Mouse (Mus musculus): ENCODE measurements around the gene Ascl1.

The Ascl1 gene

DNA sequence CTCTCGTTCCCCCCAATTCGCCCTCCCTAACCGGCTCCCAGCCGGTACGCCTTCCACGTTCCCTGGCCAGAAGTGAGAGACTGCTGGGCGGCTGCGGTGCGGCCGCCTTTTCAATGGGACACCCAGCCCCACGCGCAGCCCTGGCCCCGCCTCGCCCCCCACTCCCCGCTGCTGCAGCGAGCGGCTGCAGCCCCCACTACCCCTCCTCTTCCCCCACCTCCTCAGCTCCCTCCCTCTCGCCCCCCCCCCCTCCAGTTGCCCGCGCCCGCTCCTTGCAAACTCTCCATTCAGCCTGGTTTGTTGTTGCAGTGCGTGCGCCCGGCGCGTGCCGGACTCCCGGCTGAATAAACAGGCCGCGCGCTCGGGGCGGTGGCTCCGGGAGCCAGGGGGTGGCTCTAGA lies at the start of gene Ascl1:
Ascl1 (minus strand) TSS at position 85 of the 400 bp plus-strand sequence.
- peak; percentile 76 for DNase-seq

GRCm38 (mm10) chr10:87534172-87534571 lies 40.7 kb upstream of the Ascl1 start:
- no peak for DNase-seq

DNA sequence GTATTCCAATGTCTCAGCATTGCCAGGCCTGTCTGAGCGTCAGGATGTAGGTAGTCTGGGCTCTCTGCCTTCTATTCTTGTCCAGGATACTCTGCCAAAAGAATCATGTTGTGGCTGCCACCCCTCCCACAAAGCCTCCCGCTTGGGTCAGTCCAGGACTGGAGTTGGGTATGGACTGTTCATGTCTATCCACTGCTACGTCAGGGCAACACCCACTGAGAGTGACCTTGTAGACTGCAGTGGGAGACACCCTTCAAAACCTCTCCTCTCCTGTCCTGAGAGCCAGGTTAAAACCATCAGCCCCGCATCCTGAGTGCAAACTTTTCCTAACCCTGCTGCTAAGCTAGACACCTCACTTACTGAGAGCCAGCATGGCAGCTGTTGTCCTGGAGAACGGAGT lies 28.2 kb upstream of the Ascl1 start, which contains the start of gene Pah:
Pah (plus strand) TSS at position 150 of the 400 bp plus-strand sequence.
- no peak for DNase-seq

DNA sequence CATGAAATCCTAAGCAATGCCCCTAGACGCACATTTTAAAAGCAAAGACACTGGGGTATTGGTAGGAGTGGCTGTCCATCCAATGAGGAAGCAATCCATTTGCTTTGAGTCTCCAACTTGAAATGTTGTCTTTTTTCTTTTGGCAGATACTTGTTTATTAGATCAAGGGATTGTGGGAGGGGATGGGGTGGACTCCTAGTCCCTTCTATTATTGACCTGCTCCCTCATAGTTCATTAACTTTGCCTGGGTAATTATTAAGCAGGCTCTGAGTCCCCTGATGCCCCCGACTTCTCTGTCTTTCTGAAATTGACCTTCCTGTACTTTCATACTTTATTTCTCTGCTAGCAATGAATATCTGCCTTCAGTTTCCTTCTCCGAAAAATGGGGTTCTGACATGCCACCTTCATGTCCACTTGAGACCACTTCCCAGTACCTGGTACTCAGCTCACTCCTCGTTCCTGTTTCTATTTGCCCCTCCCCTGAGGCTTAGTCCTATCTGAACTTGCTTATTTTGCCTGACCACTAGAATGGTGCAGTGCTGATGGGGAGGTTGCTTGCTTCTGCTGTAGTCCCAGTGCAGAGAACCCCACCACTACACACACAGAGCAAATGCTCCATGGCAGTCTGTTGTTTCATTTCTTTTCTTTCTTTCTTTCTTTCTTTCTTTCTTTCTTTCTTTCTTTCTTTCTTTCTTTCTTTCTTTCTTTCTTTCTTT lies 27.1 kb upstream of the Ascl1 start:
- no peak for DNase-seq

GRCm38 (mm10) chr10:87518585-87518984 lies 25.1 kb upstream of the Ascl1 start:
- DNase-seq = no peak

DNA sequence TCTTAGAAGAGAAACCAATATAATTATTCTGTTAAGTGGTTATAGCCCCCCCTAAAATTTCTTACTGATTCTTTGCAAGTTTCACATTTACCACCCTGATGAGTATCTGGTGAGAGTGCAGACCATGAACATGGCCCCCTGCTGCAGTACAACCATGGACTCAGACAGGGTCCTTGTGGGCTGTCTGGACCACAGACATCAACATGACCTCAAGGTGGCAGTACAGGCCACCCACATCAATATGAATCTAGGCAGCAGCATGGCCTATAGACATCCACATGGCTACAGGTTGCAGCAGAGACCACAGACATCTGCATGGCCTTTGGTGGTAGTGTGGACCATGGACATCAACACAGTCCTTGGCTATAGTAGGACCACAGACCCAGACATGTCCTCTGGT lies 19.6 kb upstream of the Ascl1 start:
- no peak for DNase-seq

GRCm38 (mm10) chr10:87508581-87508980 lies 15.1 kb upstream of the Ascl1 start:
- no peak for DNase-seq

DNA sequence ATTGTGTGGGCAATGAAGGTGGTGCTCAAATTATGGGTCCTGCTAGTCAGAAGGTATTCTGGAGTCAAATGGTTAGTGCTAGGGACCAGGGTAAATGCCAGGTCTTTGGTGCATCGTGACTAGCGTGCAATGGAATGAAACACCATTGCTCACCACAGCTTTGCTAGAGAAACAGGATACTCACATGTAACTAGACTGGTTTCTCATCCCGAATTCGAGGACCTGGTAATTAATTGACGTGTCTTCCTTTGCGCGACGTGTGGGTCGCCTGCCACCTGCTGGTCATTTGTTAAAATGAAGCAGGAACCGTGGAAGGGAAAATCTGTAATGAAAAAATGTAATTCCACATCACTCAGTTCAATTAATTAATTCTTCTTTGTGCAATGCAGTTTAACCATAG lies 10.5 kb upstream of the Ascl1 start:
- DNase-seq = peak; percentile 72

DNA sequence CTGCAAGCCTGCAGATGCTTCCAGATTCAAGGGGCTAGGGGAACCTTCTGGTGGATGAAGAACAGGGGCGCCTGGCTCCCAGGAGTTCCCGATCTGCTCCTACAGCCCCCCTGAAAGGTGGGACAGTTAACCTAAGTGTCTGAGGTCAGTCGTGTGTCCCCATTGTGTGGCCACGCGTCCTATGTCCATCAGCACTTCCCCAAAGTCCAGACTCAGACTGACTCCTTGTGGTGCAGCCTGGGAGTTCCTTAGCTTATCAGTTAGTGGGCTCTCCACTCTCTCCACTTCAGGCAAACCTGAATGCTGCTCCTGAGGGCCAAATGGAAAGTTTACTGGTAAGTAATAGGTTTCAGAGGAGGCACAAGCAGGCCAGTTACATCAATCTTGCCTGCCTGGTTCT lies 8.8 kb upstream of the Ascl1 start:
- DNase-seq = peak; percentile 74

DNA sequence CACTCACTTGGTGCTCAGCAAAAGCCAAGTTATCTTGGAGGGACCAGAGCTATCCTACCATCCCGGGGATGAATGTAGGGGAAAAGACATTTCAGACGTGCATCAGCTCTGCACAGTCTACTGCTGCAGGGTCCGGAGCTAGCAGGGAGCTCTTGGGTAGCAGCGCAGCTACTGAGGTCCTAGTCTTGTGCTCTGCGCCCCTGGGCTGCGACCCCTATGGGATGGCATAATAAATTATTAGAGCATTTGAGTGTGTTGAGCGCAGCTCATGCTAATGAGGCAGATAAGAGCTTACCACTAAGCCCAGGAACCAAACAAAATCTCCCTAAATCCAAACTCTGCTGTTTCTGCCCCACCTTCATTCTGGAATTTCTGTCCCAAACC lies 8.2 kb upstream of the Ascl1 start:
- DNase-seq = peak; percentile 59

DNA sequence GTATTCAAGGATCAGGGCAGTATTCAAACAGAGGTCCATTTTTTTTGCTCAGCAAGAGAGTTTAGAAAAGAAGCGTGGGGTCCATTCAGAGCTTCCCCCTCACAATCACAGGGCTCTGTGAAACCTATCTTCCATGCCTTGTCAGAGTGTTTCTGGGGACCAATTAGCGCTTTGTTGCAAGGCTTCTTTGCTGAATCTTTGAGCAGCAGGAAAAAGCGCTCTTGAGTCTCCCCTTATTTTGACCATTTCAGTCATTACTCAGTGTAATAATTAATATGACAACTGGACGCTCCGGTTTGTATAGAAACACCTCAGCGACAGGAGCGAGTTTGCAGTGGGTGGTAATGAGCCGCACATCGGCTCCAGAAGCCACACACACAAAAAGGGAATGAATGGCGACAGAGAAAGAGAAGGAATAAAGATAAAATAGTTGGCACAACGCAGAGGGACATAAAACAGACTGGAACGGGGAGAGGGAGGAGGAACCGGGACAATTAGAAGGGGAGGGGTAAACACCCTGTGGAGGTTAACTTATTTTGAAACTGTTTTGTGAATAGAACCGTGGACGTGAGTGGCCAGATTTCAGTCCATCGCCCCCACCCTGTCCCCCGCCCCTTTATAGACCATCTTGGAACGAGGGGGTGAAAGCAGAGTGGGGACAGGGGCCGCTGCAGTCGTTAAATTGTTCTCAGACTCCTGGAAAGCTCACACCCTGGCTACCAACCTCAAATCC lies 7.6 kb upstream of the Ascl1 start:
- DNase-seq = peak; percentile 40

GRCm38 (mm10) chr10:87497056-87497455 lies 3.6 kb upstream of the Ascl1 start:
- no peak for DNase-seq

DNA sequence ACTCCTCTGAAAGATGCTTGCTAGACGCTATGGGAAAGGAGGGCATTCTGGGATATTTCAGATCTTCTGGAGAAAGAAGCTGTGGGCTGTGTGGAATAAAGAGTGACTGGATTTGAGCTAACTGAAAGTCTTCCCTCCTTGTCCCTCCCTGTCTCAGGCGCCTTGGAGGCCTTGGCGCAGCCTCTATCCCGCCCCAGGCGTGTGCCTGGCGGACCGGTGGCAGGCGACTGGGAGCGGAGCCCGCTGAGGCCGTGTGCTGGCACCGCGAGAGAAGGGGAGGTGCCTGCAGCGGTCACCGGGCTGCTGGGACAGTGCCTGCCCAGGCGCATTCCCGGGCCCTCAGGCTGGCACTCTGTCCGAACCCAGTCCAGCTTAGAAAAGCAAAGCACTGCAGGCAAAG lies 1.1 kb upstream of the Ascl1 start:
- peak; percentile 54 for DNase-seq

- DNase-seq = no peak
Observed at GRCm38 (mm10) chr10:87494176-87494575, 716 bp upstream of the Ascl1 start.

GRCm38 (mm10) chr10:87492661-87493551 lies 554 bp downstream of the Ascl1 start:
- peak; percentile 82 for DNase-seq

DNA sequence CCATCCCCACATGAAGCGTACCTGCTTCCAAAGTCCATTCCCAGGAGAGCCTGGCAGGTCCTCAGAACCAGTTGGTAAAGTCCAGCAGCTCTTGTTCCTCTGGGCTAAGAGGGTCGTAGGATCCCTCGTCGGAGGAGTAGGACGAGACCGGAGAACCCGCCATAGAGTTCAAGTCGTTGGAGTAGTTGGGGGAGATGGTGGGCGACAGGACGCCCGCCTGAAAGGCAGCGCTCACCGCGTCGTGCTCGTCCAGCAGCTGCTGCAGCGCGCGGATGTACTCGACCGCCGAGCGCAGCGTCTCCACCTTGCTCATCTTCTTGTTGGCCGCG lies 1.2 kb downstream of the Ascl1 start:
- DNase-seq = no peak

- DNase-seq = peak; percentile 49
Observed at GRCm38 (mm10) chr10:87491485-87492040, 1.9 kb downstream of the Ascl1 start.

DNA sequence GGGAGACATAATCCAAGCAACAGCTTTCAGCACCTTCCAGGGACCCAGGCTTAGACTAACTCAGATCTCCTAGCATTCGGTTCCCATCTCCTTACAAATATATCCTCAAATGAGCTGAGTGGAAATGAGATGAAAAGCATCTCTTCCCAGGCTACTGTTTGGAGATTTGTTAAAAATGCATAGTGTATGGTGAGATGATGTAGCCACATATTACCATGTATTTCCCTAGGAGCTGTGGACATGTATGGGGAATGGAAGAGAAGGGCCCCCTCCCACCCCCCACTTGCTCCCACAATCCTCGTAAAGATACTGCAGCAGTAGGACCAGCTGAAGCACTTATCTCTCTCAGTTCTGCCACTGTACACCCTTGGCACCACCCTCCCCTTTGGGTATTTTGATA lies 3.1 kb downstream of the Ascl1 start:
- DNase-seq = no peak

DNA sequence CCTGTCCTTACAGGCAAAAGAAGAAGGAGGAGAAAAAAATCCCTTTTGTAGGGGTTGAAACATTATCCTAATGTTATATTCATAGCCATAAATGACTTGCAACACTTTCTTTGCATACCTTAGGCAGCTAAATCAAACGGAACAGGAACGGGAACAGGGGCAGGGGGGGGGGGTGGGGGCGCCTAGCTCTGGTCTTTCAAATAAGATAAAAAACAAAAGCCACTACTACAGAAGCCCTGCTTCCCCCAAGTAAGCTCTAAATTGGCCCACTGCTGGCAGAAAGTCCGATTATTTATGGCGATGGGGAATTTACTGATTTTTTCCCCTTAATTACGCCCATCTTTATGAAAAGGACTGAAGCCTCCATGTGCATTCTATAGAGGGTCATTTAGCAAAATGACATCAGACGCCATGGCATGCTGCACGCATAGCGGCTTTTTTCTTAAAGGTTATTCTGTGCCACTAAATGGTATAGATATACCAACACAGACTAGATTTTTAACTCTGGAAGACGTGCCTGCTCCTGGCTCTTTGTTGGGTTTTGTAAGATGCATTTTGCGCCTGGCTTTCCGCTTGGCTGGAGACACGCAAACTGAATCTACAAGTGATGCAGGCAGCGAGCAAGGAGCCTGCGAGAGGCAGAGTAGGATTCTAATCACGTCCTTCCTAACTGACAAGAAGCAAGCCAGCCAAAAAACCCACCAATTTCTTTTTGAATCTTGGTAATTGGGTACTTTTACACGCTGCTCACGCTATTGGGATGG lies 4.0 kb downstream of the Ascl1 start:
- peak; percentile 83 for DNase-seq

DNA sequence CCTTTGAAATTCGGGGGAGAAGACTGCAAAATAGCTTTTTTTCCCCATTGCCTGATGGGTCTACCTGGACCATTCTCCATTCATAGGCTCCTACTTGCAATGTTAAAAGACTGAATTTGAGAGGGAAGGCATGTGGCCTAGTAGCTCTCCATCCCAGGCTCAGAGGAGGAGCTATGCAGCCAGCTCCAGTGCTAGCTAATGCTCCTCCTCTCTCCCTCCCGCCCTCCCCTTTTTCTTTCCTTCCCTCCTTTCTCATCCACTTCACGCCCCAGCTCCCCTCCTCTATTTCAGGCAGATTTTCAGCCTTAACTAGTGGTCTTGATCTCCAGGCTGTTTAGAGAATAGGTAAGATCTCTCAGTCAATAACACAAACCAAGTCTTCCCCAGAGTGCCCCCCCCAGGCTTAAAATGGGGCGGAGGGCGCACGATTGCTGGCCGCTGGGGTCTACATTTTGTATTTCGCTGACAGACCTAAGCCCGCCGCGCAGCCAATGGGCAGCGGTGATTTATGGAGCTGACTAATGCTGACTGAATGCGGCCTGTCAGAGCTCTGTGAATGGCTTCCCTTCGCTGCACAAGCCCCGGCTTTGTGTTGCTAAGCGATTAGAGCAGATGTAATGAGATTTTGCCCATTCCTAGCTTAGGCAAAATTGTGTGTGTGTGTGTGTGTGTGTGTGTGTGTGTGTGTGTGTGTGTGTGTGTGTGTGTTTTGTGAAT lies 4.9 kb downstream of the Ascl1 start:
- DNase-seq = peak; percentile 93

DNA sequence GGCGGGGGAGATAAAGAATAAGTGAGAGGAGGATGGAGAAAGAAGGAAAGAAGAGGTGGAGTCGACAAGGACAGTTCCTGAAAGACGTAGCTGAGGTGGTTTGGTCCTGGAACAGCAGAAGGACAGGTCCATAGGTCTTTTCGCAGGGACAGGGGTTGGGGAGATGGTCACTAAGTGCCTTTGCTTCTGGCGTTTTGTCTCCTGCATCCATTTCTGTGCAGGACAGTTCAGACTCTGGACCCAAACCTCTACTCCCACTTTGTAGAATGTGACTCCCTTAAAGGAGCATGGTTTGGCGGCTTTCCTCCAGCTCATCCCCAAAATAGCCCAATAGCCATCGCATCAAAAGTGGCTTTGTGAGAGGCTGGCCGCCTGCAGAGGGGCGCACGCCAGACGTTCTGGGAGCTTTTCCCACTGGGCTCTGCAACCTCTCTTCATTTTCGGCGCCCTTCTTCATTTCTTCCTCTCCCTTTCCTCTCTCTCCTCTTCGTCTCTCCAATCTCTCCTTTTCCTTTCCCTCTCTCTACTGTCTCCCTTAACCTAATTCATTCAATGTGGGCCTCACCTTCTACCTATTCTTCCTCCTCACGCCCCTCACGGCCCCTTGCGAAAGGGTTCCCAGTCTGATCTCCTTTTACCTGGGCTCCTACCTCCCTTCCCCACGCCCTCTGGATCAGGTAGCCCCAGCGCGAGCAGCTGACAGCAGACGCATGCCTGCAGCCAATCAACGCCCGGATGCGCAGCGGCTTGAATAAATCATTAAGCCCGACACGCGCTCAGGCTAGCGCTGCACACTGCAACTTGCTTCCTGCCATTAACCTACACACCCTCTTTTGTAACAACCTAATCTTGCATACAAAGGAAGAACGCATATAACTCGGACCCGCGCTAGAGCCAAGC lies 7.5 kb downstream of the Ascl1 start:
- DNase-seq = peak; percentile 81

Measured in embryo, embryonic 11 days (tissue).